Mouse (Mus musculus) limb, embryonic 14.5 days (tissue): ENCODE measurements around the gene Htr5a. TPM values are rescaled to one million over a fixed set of nuclear protein-coding genes. Genes with fewer than 3 reads are reported as not detected.

ENCODE experiments used
- ATAC-seq: fragments of 200-750 bp; cut with Nextera tagmentation; 2 replicates; pipeline ENCODE4 v1.8.0; 2017; ENCODE audit warnings: low read depth, moderate number of reproducible peaks, moderate TSS enrichment; ENCODE audit not compliant: low FRiP score
- DNase-seq: peaks from one replicate; pipeline ENCODE4 v3.0.0-alpha.2; 2015; ENCODE audit warnings: low spot score
- H3K27ac ChIP-seq: fragments of 300-500 bp; sonication (generic); replicated peaks from 2 replicates; pipeline ENCODE4 v1.5.1; 2014; ENCODE audit warnings: low read depth, mild to moderate bottlenecking, low read length, moderate library complexity, mixed read lengths
- H3K27me3 ChIP-seq: fragments of 300-500 bp; sonication (generic); 2 replicates; pipeline ENCODE4 v1.6.1; 2014; ENCODE audit warnings: low read length, mixed read lengths; ENCODE audit not compliant: control insufficient read depth, insufficient read depth
- H3K36me3 ChIP-seq: fragments of 300-500 bp; sonication (generic); 2 replicates; pipeline ENCODE4 v1.6.1; 2014; ENCODE audit warnings: mild to moderate bottlenecking, low read length, moderate library complexity, mixed read lengths; ENCODE audit not compliant: control insufficient read depth, insufficient read depth
- H3K4me1 ChIP-seq: fragments of 300-500 bp; sonication (generic); 2 replicates; pipeline ENCODE4 v1.6.1; 2014; ENCODE audit warnings: antibody characterized with exemption, low read length, mixed read lengths; ENCODE audit not compliant: control insufficient read depth, insufficient read depth
- H3K4me2 ChIP-seq: fragments of 300-500 bp; sonication (generic); replicated peaks from 2 replicates; pipeline ENCODE4 v1.6.1; 2014; ENCODE audit warnings: low read depth, mild to moderate bottlenecking, low read length, moderate library complexity; ENCODE audit not compliant: severe bottlenecking
- H3K4me3 ChIP-seq: fragments of 300-500 bp; sonication (generic); replicated peaks from 2 replicates; pipeline ENCODE4 v1.5.1; 2014; ENCODE audit warnings: low read length
- H3K9ac ChIP-seq: fragments of 300-500 bp; sonication (generic); 2 replicates; pipeline ENCODE4 v1.6.1; 2014; ENCODE audit warnings: mild to moderate bottlenecking, low read depth, low read length, moderate library complexity; ENCODE audit not compliant: severe bottlenecking
- H3K9me3 ChIP-seq: fragments of 300-500 bp; sonication (generic); 2 replicates; pipeline ENCODE4 v1.6.1; 2016; ENCODE audit warnings: low read length; ENCODE audit not compliant: control insufficient read depth
- POLR2A ChIP-seq: fragments of 200-500 bp; IDR thresholded peaks from 2 replicates; pipeline ENCODE4 v1.8.0; 2012; ENCODE audit warnings: inconsistent platforms, mild to moderate bottlenecking, moderate library complexity, borderline replicate concordance; ENCODE audit not compliant: insufficient read depth, insufficient read length; ENCODE audit errors: extremely low read depth
- WGBS: fragments of 180-500 bp; shearing (Covaris S2); extraction: QIAGEN DNeasy Blood & Tissue Kit; methylation state at CpG from one replicate; pipeline ENCODE4 v1.1.7; 2014; 5-methylcytosine and 5-hydroxymethylcytosine counted together
- polyA plus RNA-seq, 2 experiments: library from polyadenylated mRNA; depleted of rRNA in 1 of 2; stranded (reverse) in 1 of 2; unstranded in 1 of 2; fragments of >200 nt; fragmentation: Nextera tagmentation in 1 of 2; extraction: Ambion mirVana in 1 of 2; gene quantifications; 2 replicates each; pipeline versions ENCODE4 v1.2.1 to v1.2.3; 2012 to 2014

Htr5a gene
- polyA plus RNA-seq, 2 experiments, result not detected

DNA sequence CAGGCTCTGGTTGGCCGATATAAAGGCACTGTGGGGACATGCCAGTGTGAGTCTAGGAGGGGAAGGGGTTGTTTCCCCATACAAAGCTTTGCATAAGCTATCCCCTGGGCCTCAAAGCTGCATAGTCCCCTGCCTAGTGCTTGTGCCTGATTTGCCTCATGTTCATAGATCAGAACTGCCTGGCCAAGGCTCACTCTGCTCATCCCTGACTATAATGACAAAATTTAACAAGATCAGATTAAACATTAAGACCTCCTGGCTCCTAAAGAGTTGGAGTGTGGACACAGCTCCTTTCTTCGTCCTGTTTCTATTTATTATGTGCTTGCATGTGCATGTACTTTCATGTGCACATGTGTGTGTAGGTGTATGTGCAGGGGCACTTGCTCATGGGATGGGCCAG lies 39.3 kb downstream of the Htr5a start:
- DNase-seq, result no peak
- H3K27me3 ChIP-seq, result no peaks in the 10 kb centered on the region
- no peaks in the 10 kb centered on the region for H3K9me3 ChIP-seq
- H3K27ac ChIP-seq, result no peak overlapping the region
- H3K36me3 ChIP-seq, result no peaks in the 10 kb centered on the region
- H3K4me2 ChIP-seq, result no peak overlapping the region
- TF ChIP-seq POLR2A, result no peak
- ATAC-seq, result no peak
- H3K4me1 ChIP-seq, result no peaks in the 10 kb centered on the region
- H3K9ac ChIP-seq, result no peak overlapping the region
- H3K4me3 ChIP-seq, result no peak overlapping the region
- WGBS, result 79% methylated on average over 2 of the region's 2 CpGs

DNA sequence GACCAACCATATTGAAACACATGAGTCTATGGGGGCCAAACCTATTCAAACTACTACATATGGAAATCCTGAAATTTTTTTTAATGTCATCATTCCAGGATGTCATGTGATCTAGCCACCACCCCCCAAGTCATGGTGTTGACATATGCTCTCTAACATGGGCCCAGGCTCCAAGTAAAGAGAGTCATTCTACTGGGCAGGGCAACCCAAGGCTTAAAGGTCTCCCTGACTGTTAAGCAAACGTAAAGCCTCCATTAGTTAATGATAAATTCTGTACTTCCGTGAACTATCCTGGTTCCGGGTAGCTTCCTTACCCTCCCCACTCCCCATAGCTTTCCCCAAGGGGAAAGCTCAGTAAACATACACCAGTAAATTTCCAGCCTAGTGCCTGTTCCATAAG lies 46.1 kb downstream of the Htr5a start:
- Histone ChIP-seq H3K27me3 (no peaks in the 10 kb centered on the region), H3K4me1 (no peaks in the 10 kb centered on the region), H3K36me3 (no peaks in the 10 kb centered on the region), H3K9ac (no peak overlapping the region), H3K27ac (no peak overlapping the region), H3K4me3 (no peak overlapping the region), H3K9me3 (no peaks in the 10 kb centered on the region), H3K4me2 (no peak overlapping the region)
- 91% methylated on average over 3 of the region's 3 CpGs for WGBS
- DNase-seq (no peak), ATAC-seq (no peak)
- no peak for TF ChIP-seq POLR2A

GRCm38 (mm10) chr5:27895961-27896360 lies 54.0 kb downstream of the Htr5a start:
- H3K9me3 ChIP-seq, result no peaks in the 10 kb centered on the region

GRCm38 (mm10) chr5:27899756-27900155 lies 57.8 kb downstream of the Htr5a start:
- Histone ChIP-seq H3K36me3 (no peaks in the 10 kb centered on the region), H3K27me3 (no peaks in the 10 kb centered on the region), H3K4me2 (no peak overlapping the region), H3K9ac (no peak overlapping the region), H3K9me3 (no peaks in the 10 kb centered on the region), H3K27ac (no peak overlapping the region), H3K4me1 (no peaks in the 10 kb centered on the region), H3K4me3 (no peak overlapping the region)
- ATAC-seq (no peak), DNase-seq (no peak)
- WGBS, result 71% methylated on average over 2 of the region's 2 CpGs
- TF ChIP-seq POLR2A, result no peak

More at GRCm38 (mm10) chr5:27895961-27896360, 54.0 kb downstream of the Htr5a start:
- Histone ChIP-seq H3K4me3 (no peak overlapping the region), H3K4me2 (no peak overlapping the region), H3K36me3 (no peaks in the 10 kb centered on the region), H3K27ac (no peak overlapping the region), H3K27me3 (no peaks in the 10 kb centered on the region), H3K9ac (no peak overlapping the region), H3K4me1 (no peaks in the 10 kb centered on the region)
- TF ChIP-seq POLR2A, result no peak
- ATAC-seq (no peak), DNase-seq (no peak)
- 81% methylated on average over 3 of the region's 3 CpGs for WGBS

DNA sequence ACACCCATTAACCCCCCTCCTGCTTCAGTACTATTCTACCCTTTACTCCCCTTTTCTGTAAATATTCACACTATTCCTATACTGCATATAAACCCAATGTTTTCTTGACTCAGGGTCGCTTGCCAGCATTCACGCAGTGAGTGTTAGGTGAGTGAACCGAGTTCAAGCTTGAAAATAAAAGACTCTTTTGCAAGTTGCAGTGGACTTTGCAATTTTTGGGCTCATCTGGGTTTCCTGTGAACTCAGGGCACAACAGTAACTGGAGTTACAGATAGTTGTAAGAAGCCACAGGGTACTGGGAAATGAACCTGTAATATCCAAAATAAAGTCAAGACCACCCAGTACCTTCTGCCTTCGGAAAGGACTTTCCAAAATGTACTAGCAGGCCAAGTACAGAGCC lies 58.2 kb downstream of the Htr5a start:
- no peak for TF ChIP-seq POLR2A
- WGBS, result 90% methylated on average over 4 of the region's 4 CpGs
- Histone ChIP-seq H3K4me3 (no peak overlapping the region), H3K9me3 (no peaks in the 10 kb centered on the region), H3K9ac (no peak overlapping the region), H3K27me3 (no peaks in the 10 kb centered on the region), H3K4me2 (no peak overlapping the region), H3K36me3 (no peaks in the 10 kb centered on the region), H3K4me1 (no peaks in the 10 kb centered on the region), H3K27ac (no peak overlapping the region)
- DNase-seq (no peak), ATAC-seq (no peak)

Other genes starting within 250 kb of the Htr5a start
- gene Paxip1, start 50.5 kb upstream of the Htr5a start, polyA plus RNA-seq (2012; rRNA removed), result 57.7 and 65.8 TPM in 2 replicates
- 34.5 and 38.4 TPM in 2 replicates for gene Paxip1, start 50.5 kb upstream of the Htr5a start, polyA plus RNA-seq (2014; fragmentation: Nextera tagmentation; extraction: Ambion mirVana)
- gene Insig1, start 229.2 kb downstream of the Htr5a start, polyA plus RNA-seq (2012; rRNA removed), result 48.7 and 54.9 TPM in 2 replicates
- 47.4 and 61.6 TPM in 2 replicates for gene Insig1, start 229.2 kb downstream of the Htr5a start, polyA plus RNA-seq (2014; fragmentation: Nextera tagmentation; extraction: Ambion mirVana)